Mouse (Mus musculus): ENCODE measurements around the gene Slc22a21. TPM values are rescaled to one million over a fixed set of nuclear protein-coding genes. Genes with fewer than 3 reads are reported as not detected.

Slc22a21 gene
- total RNA-seq, 1 experiment from 2014 or later, result 1.6 TPM

DNA sequence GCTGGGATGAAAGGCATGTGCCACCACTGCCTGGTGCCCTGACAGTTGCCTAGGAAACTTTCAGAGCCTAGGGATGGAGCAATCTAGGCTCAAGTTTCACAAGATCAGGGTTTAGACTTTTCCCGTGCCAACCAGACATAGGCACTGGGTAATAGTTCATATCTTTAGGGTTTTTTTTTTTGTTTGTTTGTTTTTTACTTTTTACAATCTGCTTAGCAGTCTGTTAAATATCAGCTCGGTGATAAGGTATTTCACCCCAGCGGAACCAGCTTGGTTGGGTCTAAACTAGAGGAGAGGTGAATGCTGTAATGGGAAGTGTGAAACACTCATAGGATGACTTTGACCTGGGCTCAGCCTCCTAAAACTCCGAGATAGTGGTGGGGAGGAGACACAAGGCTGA is 69.1 kb downstream of the Slc22a21 start:
- no peak for ATAC-seq (replicated peaks; ENCODE audit: low read depth, poor library complexity, severe bottlenecking)

- ATAC-seq (replicated peaks; ENCODE audit: low read depth, poor library complexity, severe bottlenecking), result no peak
Observed at GRCm38 (mm10) chr11:53908686-53909085, 71.4 kb downstream of the Slc22a21 start.

DNA sequence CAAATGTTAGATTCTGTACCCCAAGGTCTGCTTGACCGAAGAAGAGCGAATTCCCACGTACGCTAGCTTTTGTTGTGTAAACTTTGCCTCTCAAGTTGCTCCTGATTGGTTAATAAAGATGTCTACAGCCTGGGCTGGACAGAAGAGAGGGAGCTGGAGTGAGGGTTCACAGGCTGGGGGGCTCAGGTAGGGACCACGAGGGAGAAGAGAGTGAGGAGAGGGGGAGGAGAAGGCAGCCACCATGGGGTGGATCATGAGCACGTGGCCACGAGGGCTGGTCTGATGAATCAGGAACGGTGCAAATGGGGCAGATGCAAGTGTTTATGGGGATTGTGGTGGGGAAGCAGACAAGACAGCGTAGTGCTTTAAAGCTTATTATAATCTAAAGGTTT is 75.6 kb downstream of the Slc22a21 start:
- ATAC-seq (replicated peaks; ENCODE audit: low read depth, poor library complexity, severe bottlenecking), result no peak

DNA sequence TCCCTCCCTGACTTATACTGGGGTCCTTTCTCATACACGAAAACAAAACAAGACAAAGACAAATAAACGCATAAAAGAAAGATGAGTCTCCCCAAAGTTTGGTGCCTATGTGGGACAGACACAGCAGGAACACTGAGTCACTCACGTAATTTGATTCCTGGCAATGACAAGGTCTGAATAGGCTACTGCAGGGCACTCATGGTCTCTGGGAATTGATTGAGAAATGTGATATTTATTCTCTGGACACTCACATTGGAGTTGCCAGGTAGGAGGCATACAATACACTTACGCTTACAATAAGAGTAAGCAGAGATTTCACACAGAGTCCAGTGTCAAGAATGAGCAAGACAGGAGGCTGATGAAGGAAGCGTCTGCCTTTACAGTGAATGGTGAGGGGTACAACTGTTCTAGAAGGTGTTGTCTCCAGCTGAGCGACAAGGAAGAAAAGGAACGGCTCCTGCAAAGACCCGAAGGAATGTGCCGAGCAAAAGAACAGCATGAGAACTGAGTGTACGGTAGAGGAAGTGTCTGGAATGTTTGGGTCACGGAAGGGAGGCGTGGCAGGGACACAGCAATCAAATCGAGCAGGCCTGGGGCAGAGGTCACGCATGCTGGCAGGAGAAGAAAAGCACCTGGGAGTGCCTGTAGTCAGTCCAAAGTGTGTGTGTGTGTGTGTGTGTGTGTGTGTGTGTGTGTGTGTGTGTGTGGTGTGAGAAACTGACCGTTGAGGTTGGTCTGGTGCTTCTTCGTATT is 76.2 kb downstream of the Slc22a21 start:
- ATAC-seq (replicated peaks; ENCODE audit: low read depth, poor library complexity, severe bottlenecking), result no peak

DNA sequence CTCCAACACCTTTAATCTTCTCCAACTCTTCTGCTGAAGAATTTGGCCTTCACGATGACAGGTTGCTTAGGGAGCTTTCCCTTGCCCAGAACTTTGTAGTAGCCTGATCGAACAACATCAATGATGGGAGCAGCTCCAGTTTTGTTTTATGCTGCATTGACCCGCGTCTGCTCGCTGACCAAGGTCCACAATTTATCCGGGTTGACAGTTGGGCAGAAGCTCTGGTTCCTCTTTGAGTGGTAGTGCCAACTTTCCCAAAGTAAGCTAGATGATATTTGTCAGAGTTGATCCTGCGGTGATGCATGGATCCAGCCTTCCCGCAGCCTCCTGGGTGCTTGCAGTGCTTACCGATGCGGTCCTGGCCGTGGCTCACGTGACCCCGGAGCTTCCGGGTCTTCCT is 77.4 kb downstream of the Slc22a21 start:
- no peak for ATAC-seq (replicated peaks; ENCODE audit: low read depth, poor library complexity, severe bottlenecking)

DNA sequence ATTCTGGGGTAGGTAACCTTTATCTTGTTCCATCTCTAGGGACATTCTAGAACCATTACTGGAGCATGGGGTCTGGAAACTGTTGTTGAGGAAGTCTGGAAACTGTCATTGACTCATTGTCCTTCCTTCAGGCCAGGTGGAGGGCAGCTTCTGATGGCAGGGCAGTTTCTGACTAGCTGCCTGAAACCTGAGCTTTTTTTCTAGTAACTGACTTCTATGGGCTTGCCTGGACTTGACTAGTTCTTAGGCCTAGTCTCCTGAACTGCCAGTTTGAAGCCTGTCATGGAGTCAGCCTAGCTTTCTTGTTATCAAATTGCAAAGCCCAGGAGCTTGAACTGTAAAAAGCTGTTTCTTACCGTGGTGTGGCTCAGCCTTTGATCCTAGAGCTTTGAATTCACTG is 79.1 kb downstream of the Slc22a21 start:
- ATAC-seq (replicated peaks; ENCODE audit: low read depth, poor library complexity, severe bottlenecking), result no peak

GRCm38 (mm10) chr11:53899981-53900380 is 80.2 kb downstream of the Slc22a21 start:
- ATAC-seq (replicated peaks; ENCODE audit: low read depth, poor library complexity, severe bottlenecking), result no peak

Other genes starting within 250 kb of the Slc22a21 start
- gene Irf1, start 210.3 kb downstream of the Slc22a21 start, total RNA-seq (2017), result 57.2 and 69.8 TPM in 2 replicates
- gene Gm17334, start 207.1 kb downstream of the Slc22a21 start, total RNA-seq (2017), result 0.69 TPM in 1 of 2 replicates, not detected in the other
- gene Gm12216, start 121.1 kb downstream of the Slc22a21 start, total RNA-seq (2017), result 3.6 and 4.5 TPM in 2 replicates
- gene Slc22a5, start 88.7 kb downstream of the Slc22a21 start, total RNA-seq (2017), result 7.8 and 11.0 TPM in 2 replicates
- 4.8 and 6.5 TPM in 2 replicates for gene Slc22a4, start 47.8 kb upstream of the Slc22a21 start, total RNA-seq (2017)
- 0.41 TPM in 1 of 2 replicates, not detected in the other for gene Pdlim4, start 88.7 kb upstream of the Slc22a21 start, total RNA-seq (2017)
- gene P4ha2, start 119.8 kb upstream of the Slc22a21 start, total RNA-seq (2017), result 0.18 TPM in 1 of 2 replicates, not detected in the other

Data from common myeloid progenitor, adult 5-6 weeks (primary cell).